Mouse (Mus musculus): ENCODE data around the gene Wdr66.

Wdr66 gene

GRCm38 (mm10) chr5:123359431-123359830, 107.5 kb downstream of the Wdr66 start:
- DNase-seq (ENCODE audit: low spot score): no peak

- DNase-seq (ENCODE audit: low spot score): no peak
Measured at GRCm38 (mm10) chr5:123362911-123363310, 111.0 kb downstream of the Wdr66 start.

GRCm38 (mm10) chr5:123364302-123364971, 112.5 kb downstream of the Wdr66 start:
- DNase-seq (ENCODE audit: low spot score): no peak

- DNase-seq (ENCODE audit: low spot score): no peak
Measured at GRCm38 (mm10) chr5:123368869-123369488, 117.1 kb downstream of the Wdr66 start.

- DNase-seq (ENCODE audit: low spot score): no peak
Measured at GRCm38 (mm10) chr5:123370049-123370448, 118.1 kb downstream of the Wdr66 start.

GRCm38 (mm10) chr5:123375262-123375661, 123.4 kb downstream of the Wdr66 start:
- DNase-seq (ENCODE audit: low spot score): no peak

GRCm38 (mm10) chr5:123375793-123376452, 124.0 kb downstream of the Wdr66 start:
- DNase-seq (ENCODE audit: low spot score): no peak

- no peak for DNase-seq (ENCODE audit: low spot score)
Measured at GRCm38 (mm10) chr5:123376569-123376968, 124.7 kb downstream of the Wdr66 start.

Data from urinary bladder, postnatal 10 days (tissue).